Mouse (Mus musculus) lung, postnatal 4 days (tissue): Measurements from ENCODE around the gene Recql5.
"Not testable (repeated sequence)": the region's sequence is repeated elsewhere in the genome, so short reads cannot be mapped to it uniquely, and the experiment has no call there.

Experiments
- DNase-seq, 2 experiments: peaks; one replicate each; pipeline ENCODE4 v3.0.0; 2021

The Recql5 gene

GRCm38 (mm10) chr11:115857146-115857545 lies 76.1 kb downstream of the Recql5 start:
- not testable (repeated sequence) for DNase-seq

- DNase-seq = no peak
Observed at GRCm38 (mm10) chr11:115854674-115855073, 78.6 kb downstream of the Recql5 start.

GRCm38 (mm10) chr11:115845819-115846218 lies 87.5 kb downstream of the Recql5 start:
- no peak for DNase-seq

GRCm38 (mm10) chr11:115844240-115844639 lies 89.0 kb downstream of the Recql5 start:
- no peak for DNase-seq

GRCm38 (mm10) chr11:115843891-115844239 lies 89.4 kb downstream of the Recql5 start:
- peak in 1 of 2 experiments; percentile 71 for DNase-seq

GRCm38 (mm10) chr11:115843141-115843890 lies 90.0 kb downstream of the Recql5 start:
- no peak for DNase-seq
